Mouse (Mus musculus) frontal cortex, postnatal 36 days (tissue): Measurements from ENCODE around the gene Snrpf.

Experiments
- DNase-seq, 2 experiments: peaks; one replicate each; pipeline ENCODE4 v3.0.0; 2022; ENCODE audit warnings: low spot score in 2 of 2

Gene Snrpf

DNA sequence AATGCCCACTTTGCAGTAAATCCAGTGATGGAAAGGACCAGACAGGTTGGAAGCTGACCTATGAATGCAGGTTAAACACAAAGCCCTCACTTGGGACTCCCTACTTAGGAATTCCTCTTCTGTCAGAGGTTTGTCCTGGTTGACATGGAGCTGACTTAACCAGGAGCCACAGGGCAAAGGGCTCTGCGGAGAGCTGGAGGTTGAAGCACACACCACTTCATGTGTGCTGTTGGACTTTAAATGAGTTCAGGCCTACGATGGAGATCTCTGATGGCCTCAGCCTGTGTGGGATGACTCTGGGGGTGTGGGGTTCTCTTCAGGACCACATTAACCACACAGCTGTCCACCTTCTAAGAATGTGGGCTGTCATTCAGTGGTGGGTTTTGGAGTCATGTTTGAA is 51.2 kb downstream of the Snrpf start:
- DNase-seq, result no peak
